Mouse (Mus musculus) midbrain, embryonic 12.5 days (tissue): Measurements from ENCODE around the gene Ate1. TPM values are rescaled to one million over a fixed set of nuclear protein-coding genes. Genes with fewer than 3 reads are reported as not detected.

Source experiments
- ATAC-seq: fragments of 200-750 bp; cut with Nextera tagmentation; 2 replicates; pipeline ENCODE4 v1.8.0; 2017; ENCODE audit warnings: low read depth, moderate TSS enrichment, moderate library complexity; ENCODE audit not compliant: low FRiP score
- H3K27ac ChIP-seq: fragments of 300-500 bp; sonication (generic); replicated peaks from 2 replicates; pipeline ENCODE4 v1.5.1; 2016; ENCODE audit warnings: mild to moderate bottlenecking
- H3K27me3 ChIP-seq: fragments of 300-500 bp; sonication (generic); 2 replicates; pipeline ENCODE4 v1.6.1; 2016; ENCODE audit warnings: mild to moderate bottlenecking
- H3K36me3 ChIP-seq: fragments of 300-500 bp; sonication (generic); 2 replicates; pipeline ENCODE4 v1.6.1; 2016
- H3K4me1 ChIP-seq: fragments of 300-500 bp; sonication (generic); 2 replicates; pipeline ENCODE4 v1.6.1; 2016
- H3K4me2 ChIP-seq: fragments of 300-500 bp; sonication (generic); replicated peaks from 2 replicates; pipeline ENCODE4 v1.6.1; 2016; ENCODE audit warnings: mild to moderate bottlenecking, moderate library complexity
- H3K4me3 ChIP-seq: fragments of 300-500 bp; sonication (generic); 2 replicates; pipeline ENCODE4 v1.5.1; 2016; ENCODE audit warnings: mild to moderate bottlenecking
- H3K9ac ChIP-seq: fragments of 300-500 bp; sonication (generic); replicated peaks from 2 replicates; pipeline ENCODE4 v1.6.1; 2016; ENCODE audit warnings: mild to moderate bottlenecking, moderate library complexity
- H3K9me3 ChIP-seq: fragments of 300-500 bp; sonication (generic); 2 replicates; pipeline ENCODE4 v1.6.1; 2016; ENCODE audit warnings: mild to moderate bottlenecking
- WGBS: fragments of 180-500 bp; shearing (Covaris S2); methylation state at CpG from one replicate; pipeline ENCODE4 v1.1.7; 2016; 5-methylcytosine and 5-hydroxymethylcytosine counted together
- polyA plus RNA-seq: library from polyadenylated mRNA; unstranded; fragments of >200 nt; fragmentation: Nextera tagmentation; extraction: Ambion mirVana; gene quantifications from 2 replicates; pipeline ENCODE4 v1.2.1, GENCODE M21; 2016

Gene Ate1
- polyA plus RNA-seq, 1 experiment from 2014 or later: 68.2 TPM

DNA sequence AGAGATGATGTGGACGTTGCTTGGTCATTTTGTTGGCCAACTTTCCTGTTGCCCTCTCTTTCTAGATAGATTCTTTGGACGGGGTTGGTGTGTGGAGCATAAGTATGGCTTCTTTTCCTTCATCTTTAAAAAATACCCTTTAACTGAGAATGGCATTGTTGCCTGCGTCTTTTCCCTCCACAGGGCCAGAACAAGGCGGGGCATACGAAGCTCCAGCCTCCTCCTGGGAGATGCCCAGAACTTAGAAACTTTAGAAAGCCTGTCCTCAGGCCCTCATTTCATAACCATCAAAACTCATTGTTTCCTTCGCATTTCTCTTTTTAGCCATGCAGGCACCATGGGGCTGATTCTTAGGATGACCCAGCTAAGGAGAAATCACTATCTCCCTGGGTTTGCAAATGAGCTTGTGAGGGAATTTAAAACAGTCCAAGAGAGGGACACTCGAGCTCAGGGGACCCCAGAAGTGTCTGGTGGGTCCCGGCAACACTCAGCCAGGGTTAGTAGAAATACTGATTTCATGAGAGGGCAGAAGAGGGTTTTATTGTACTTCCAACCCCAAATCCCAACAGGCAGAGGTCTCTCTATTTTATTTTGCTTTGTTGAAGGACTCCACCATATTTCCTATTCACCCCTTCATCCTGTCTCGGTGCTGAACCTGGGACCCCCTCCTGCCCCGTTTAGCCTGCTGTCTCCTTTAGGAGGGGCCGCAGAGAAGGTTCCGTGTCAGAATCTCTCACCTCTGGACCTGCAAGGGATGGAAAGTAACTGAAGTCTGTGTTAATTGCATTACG, 151.9 kb downstream of the Ate1 start:
- Histone ChIP-seq H3K4me3 (peak overlapping the region; percentile 9; the same call in 1 of the 2 replicates), H3K9me3 (peaks cover 12% of the 10 kb centered on the region; the same call in 1 of the 2 replicates), H3K27ac (peak overlapping the region; percentile 63), H3K27me3 (peaks cover 63% of the 10 kb centered on the region), H3K9ac (peak overlapping the region; percentile 8; the same call in 1 of the 2 replicates), H3K36me3 (no peaks in the 10 kb centered on the region), H3K4me2 (peak overlapping the region; percentile 41), H3K4me1 (peaks cover 39% of the 10 kb centered on the region)
- ATAC-seq: peak; percentile 20
- WGBS: 6% methylated on average over 13 of the region's 13 CpGs

DNA sequence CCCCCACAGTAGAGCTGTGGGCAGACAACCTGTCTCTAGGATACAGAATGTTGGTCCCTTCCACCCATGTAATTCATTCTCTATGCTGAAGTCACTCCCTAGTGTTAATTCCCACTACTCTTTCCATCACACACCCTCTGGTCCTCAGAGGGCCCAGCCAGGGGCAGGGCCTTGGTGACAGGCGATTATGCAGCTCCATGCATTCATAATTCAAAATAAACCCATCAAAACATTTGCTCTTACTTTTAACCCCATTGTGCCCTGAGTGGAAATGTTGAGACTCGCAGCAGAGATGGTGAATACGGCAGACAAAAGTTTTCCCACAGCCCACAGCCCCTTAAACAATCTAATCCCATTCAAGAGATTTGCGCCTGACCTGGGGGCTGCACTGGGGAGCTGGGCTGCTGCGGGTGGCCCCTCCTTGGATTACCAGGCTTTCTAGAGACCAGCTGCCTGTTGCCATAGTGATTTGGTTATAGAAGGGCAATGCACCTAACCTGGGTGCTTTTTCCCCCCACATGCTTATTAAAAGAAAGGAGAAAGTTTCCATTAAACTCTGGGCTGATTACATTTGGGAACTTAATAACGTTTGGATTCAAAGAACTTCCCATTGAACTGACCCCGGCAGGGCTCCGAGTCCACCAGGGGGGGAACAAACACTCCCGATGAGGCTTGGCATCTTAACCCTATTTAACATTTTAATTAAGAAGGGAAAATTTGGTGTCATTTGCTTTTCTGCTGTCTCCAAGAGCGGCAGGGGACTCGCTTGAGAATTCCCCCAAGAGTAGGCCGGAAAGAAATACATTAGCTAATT, 152.7 kb downstream of the Ate1 start:
- peak overlapping the region; percentile 63 for H3K27ac ChIP-seq
- no peak overlapping the region for H3K4me3 ChIP-seq
- no peak overlapping the region for H3K9ac ChIP-seq
- H3K27me3 ChIP-seq: peaks cover 56% of the 10 kb centered on the region
- H3K36me3 ChIP-seq: no peaks in the 10 kb centered on the region
- peak; percentile 89 for ATAC-seq
- peaks cover 39% of the 10 kb centered on the region for H3K4me1 ChIP-seq
- peak overlapping the region; percentile 41; the same call in 1 of the 2 replicates for H3K4me2 ChIP-seq
- WGBS: 3% methylated on average over 12 of the region's 12 CpGs
- peaks cover 12% of the 10 kb centered on the region; the same call in 1 of the 2 replicates for H3K9me3 ChIP-seq

- 93% methylated on average over 10 of the region's 10 CpGs for WGBS
- peaks cover 42% of the 10 kb centered on the region for H3K27me3 ChIP-seq
- no peak overlapping the region for H3K9ac ChIP-seq
- H3K9me3 ChIP-seq: peaks cover 4% of the 10 kb centered on the region; the same call in 1 of the 2 replicates
- no peak overlapping the region for H3K4me3 ChIP-seq
- no peak overlapping the region for H3K27ac ChIP-seq
- no peak for ATAC-seq
- H3K4me2 ChIP-seq: no peak overlapping the region
- no peaks in the 10 kb centered on the region for H3K36me3 ChIP-seq
- peaks cover 39% of the 10 kb centered on the region for H3K4me1 ChIP-seq
Measured at GRCm38 (mm10) chr7:130365711-130366110, 154.5 kb downstream of the Ate1 start.

Other genes starting within 250 kb of the Ate1 start
- 169 and 171 TPM in 2 replicates for gene Nsmce4a, start 52.7 kb upstream of the Ate1 start, polyA plus RNA-seq
- gene Tacc2, start 57.1 kb upstream of the Ate1 start, polyA plus RNA-seq: 73.3 and 73.6 TPM in 2 replicates